Mouse (Mus musculus) T-helper 1 cell (primary cell): ENCODE data around the gene Cpm.

Experiments
- in situ Hi-C: fragments of 300-600 bp; cut with MboI, MseI; formaldehyde crosslinking; loops from one replicate; pipeline ENCODE4 v1.15.1; 2025; ENCODE audit warnings: high pct_unique_total_duplicates

Cpm gene

DNA sequence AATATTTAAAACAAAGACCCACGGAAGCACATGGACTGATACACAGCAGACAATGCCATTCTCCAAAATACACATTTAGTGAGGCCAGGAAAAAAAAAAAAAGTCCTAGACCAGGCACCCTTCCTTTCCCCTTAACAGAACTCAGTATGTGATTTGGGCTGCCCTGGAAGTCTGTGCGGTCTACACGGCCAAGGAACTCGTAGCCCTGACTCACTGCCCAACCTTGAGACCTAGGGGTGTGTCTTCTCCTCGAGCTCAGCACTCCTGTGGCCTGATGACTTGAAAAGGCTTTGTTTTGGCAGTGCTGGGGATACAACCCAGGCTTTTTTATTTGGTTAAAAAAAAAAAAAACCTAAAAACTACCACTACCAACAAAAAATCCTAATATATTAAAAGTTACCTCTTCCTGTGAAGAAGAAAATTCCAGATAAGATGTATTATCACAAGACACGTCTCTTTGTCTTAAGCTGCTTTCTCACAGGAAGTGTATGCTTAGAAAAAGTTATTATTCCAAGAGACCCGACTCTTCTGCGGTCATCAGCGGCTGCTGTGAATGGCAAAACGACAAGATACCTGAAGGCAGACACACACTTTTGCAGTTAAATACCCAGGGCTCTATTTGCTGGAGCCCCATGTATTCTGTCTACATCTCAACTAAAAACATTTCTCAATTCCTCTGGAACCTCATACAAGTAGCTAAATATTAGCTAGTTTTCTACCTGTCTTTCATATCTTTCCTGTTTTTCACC, 105.0 kb downstream of the Cpm start:
- in situ Hi-C loops: loop anchor here (10.0 kb wide), 2 partner anchors 391 to 721 kb away; no protein-coding TSS in a partner anchor

DNA sequence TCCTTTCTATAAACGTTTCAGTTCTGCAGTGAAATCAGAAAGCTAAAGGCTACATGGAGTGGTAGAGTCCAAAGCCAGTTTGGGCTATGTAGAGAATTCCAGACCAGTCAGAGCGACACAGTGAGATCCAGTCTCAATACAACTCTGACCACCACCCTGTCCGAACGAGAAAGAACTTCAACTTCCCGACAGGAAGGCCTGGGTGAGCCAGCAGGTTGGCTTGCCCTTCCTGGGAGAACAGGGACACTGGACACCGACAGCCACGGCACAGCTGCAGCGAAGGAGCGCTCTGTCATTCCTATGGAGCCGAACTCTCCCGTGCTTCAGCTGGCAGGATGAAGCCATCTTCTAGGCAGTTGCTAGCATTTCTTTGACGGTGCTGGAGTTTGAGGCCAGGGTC, 106.1 kb downstream of the Cpm start:
- in situ Hi-C loops: loop anchor here (10.0 kb wide), 2 partner anchors 389 to 719 kb away; no protein-coding TSS in a partner anchor

DNA sequence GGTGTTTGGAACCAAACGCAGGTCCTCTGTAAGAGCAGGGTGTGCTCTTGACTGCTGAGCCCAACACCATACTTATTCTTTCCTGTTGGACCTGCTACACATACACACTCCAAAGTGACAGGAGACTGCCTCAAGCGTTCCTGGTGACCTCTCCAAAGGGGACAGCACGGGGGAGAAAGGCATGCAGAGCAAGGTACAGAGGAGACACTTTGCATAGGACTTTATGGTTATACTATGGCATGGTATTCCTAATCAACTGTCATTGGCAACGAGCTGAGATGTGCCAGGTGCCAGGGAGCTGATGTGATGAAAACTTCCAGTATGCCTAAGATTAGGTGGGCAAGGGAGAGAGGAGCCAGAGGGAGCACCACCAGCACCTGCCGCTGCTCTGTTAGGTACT, 107.3 kb downstream of the Cpm start:
- in situ Hi-C loops: loop anchor here (10.0 kb wide), 2 partner anchors 388 to 718 kb away; no protein-coding TSS in a partner anchor
